Mouse (Mus musculus) intestine, embryonic 15.5 days (tissue): ENCODE results near the gene Ywhah. TPM values are rescaled to one million over a fixed set of nuclear protein-coding genes. Genes with fewer than 3 reads are reported as not detected.

Experiments
- ATAC-seq: fragments of 200-750 bp; cut with Nextera tagmentation; 2 replicates; pipeline ENCODE4 v1.8.0; 2017; ENCODE audit warnings: moderate TSS enrichment, moderate library complexity
- H3K27ac ChIP-seq: fragments of 300-500 bp; sonication (generic); 2 replicates; pipeline ENCODE4 v1.5.1; 2015; ENCODE audit warnings: mild to moderate bottlenecking, inconsistent platforms
- H3K27me3 ChIP-seq: fragments of 300-500 bp; sonication (generic); replicated peaks from 2 replicates; pipeline ENCODE4 v1.6.1; 2015; ENCODE audit warnings: inconsistent platforms
- H3K36me3 ChIP-seq: fragments of 300-500 bp; sonication (generic); 2 replicates; pipeline ENCODE4 v1.6.1; 2015; ENCODE audit warnings: inconsistent platforms
- H3K4me1 ChIP-seq: fragments of 300-500 bp; sonication (generic); replicated peaks from 2 replicates; pipeline ENCODE4 v1.6.1; 2015; ENCODE audit warnings: inconsistent platforms
- H3K4me2 ChIP-seq: fragments of 300-500 bp; sonication (generic); replicated peaks from 2 replicates; pipeline ENCODE4 v1.6.1; 2015; ENCODE audit warnings: mild to moderate bottlenecking, inconsistent platforms
- H3K4me3 ChIP-seq: fragments of 300-500 bp; sonication (generic); replicated peaks from 2 replicates; pipeline ENCODE4 v1.5.1; 2015; ENCODE audit warnings: inconsistent platforms
- H3K9ac ChIP-seq: fragments of 300-500 bp; sonication (generic); 2 replicates; pipeline ENCODE4 v1.6.1; 2015; ENCODE audit warnings: inconsistent platforms
- H3K9me3 ChIP-seq: fragments of 300-500 bp; sonication (generic); 2 replicates; pipeline ENCODE4 v1.6.1; 2016; ENCODE audit warnings: inconsistent platforms
- WGBS: fragments of 180-500 bp; shearing (Covaris S2); methylation state at CpG from one replicate; pipeline ENCODE4 v1.1.7; 2015; 5-methylcytosine and 5-hydroxymethylcytosine counted together
- polyA plus RNA-seq: library from polyadenylated mRNA; unstranded; fragments of >200 nt; fragmentation: Nextera tagmentation; extraction: Ambion mirVana; gene quantifications from 2 replicates; pipeline ENCODE4 v1.2.1, GENCODE M21; 2015

The Ywhah gene
- polyA plus RNA-seq, 1 experiment from 2014 or later = 463 TPM

DNA sequence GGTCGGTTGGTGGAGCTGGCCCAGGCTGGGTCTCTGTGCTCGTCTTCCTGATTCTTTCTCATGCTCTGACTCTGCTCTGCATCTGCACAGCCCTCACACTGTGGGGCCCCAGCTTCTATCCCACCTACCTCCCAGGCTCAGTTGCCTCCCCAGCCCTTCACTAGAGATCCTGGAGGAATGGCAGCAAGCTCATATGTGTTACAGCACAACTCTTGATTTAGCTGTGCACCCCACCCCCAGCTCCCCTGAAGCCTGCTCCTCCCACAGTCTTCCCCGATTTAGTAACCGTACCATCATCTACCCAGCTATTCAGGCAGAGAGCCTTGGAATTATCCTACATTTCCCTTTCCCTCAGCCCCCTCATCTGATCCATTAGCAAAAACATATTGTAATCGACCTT is 17.5 kb upstream of the Ywhah start:
- H3K27me3 ChIP-seq = no peaks in the 10 kb centered on the region
- 66% methylated on average over 5 of the region's 5 CpGs for WGBS
- H3K27ac ChIP-seq = no peak overlapping the region
- H3K9me3 ChIP-seq = no peaks in the 10 kb centered on the region
- no peak for ATAC-seq
- H3K36me3 ChIP-seq = no peaks in the 10 kb centered on the region
- 0 out of 2 replicates have a peak, but pooled peaks cover 2% of the 10 kb centered on the region for H3K4me1 ChIP-seq
- no peak overlapping the region for H3K4me3 ChIP-seq
- H3K4me2 ChIP-seq = no peak overlapping the region
- no peak overlapping the region for H3K9ac ChIP-seq

DNA sequence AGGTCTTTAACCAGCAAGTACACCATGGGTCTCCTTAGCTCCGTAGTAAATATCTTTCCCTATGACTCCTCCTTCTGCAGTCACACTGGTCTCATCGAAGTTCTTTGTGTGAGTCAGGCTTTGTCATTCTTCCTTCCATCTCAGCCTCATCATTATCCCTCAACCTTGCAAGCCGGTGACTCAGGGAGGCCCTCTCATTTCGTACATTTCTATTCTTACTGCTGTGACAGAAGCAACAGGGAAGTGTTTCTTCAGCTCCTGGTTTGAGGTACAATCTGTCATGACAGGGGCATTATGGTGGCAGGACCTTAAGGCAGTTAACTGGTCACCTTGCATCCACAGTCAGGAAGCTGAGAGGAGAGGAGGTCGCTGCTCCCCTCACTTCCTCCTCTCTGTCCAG is 15.8 kb upstream of the Ywhah start:
- Histone ChIP-seq H3K9ac (no peak overlapping the region), H3K4me1 (0 out of 2 replicates have a peak, but pooled peaks cover 2% of the 10 kb centered on the region), H3K9me3 (no peaks in the 10 kb centered on the region), H3K27ac (no peak overlapping the region), H3K27me3 (no peaks in the 10 kb centered on the region), H3K36me3 (no peaks in the 10 kb centered on the region), H3K4me2 (no peak overlapping the region), H3K4me3 (no peak overlapping the region)
- no peak for ATAC-seq
- WGBS = 88% methylated on average over 5 of the region's 5 CpGs

DNA sequence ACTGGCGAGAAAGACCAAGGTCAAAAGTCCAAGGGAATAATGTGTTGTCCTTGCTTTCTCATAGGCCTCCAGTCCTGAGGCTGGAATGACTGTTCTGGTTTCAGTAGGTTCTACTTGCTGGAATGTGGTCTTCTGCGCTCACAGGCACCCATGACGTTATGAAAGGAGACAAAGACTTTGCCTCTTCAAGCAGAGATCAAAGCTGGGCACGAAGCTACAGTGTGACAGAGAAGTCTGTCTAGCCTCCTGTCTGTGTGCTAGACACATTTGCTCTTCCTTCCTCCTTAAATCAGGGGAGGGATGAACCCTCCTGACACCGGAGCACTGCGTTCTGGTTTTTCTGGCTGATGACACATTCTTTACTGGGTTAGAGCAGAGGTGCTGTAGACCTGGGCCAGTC is 15.1 kb upstream of the Ywhah start:
- Histone ChIP-seq H3K9ac (no peak overlapping the region), H3K4me2 (no peak overlapping the region), H3K27me3 (no peaks in the 10 kb centered on the region), H3K27ac (no peak overlapping the region), H3K4me1 (0 out of 2 replicates have a peak, but pooled peaks cover 2% of the 10 kb centered on the region), H3K9me3 (no peaks in the 10 kb centered on the region), H3K4me3 (no peak overlapping the region), H3K36me3 (no peaks in the 10 kb centered on the region)
- 58% methylated on average over 6 of the region's 6 CpGs for WGBS
- ATAC-seq = no peak

DNA sequence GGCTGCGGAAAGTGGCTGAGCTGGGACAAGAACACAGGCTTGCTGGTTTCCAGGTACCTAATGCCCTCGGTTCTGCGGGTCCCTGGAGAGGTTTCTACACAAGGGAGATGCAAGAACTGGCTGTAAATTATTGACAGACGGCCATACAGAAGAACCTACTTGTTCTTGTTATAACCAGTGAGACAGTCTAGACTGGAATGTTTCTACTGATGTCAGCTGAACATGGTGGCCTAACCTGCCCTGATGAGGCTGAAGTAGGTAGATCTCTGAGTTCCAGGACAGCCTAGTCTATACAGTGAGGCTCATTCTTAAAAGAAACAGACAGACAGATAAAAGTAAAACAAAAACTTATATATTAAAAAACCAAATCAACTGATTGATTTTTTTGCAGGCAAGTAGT is 14.5 kb upstream of the Ywhah start:
- H3K27me3 ChIP-seq = no peaks in the 10 kb centered on the region
- WGBS = 65% methylated on average over 4 of the region's 4 CpGs

DNA sequence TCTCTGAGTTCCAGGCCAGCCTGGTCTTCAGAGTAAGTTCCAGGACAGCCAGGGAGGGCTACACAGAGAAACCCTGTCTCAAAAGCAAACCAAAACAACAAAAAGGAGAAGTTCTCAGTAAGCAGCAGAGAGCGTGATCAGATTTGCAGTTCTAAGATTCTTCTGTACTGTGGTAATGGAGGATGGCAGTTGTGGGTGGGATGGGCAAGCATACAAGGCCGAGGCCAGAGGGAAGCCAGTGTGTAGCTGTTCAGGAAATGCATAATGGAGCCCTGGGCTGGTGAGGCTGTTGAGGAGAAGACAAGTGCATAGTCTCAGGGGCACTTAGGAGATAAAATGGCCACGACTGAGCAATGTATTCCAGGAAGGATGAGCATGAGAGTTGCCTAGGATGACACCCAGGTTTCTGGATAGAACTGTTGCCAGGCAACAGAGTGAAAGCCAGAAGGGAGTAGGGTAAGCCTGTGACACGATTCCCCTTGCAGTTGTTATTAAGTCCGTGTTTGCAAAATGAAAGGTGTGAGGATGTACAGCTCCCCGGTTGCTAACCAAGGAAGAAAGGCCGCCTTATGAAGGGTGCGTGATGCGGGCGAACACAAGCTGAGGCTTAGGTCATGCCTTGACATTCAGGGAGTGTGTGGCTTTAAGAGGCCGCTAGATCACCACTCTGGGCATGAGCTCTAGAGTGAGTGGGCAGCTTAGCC is 13.0 kb upstream of the Ywhah start:
- WGBS = 78% methylated on average over 11 of the region's 11 CpGs
- Histone ChIP-seq H3K27ac (no peak overlapping the region), H3K9ac (no peak overlapping the region), H3K36me3 (no peaks in the 10 kb centered on the region), H3K4me1 (0 out of 2 replicates have a peak, but pooled peaks cover 2% of the 10 kb centered on the region), H3K4me3 (no peak overlapping the region), H3K9me3 (no peaks in the 10 kb centered on the region), H3K4me2 (no peak overlapping the region), H3K27me3 (no peaks in the 10 kb centered on the region)
- no peak for ATAC-seq

More for the DNA sequence above, 14.5 kb upstream of the Ywhah start:
- Histone ChIP-seq H3K9me3 (no peaks in the 10 kb centered on the region), H3K36me3 (no peaks in the 10 kb centered on the region), H3K9ac (no peak overlapping the region), H3K4me2 (no peak overlapping the region), H3K4me1 (0 out of 2 replicates have a peak, but pooled peaks cover 2% of the 10 kb centered on the region), H3K4me3 (no peak overlapping the region), H3K27ac (no peak overlapping the region)
- ATAC-seq = peak; percentile 25; the same call in 1 of the 2 replicates

DNA sequence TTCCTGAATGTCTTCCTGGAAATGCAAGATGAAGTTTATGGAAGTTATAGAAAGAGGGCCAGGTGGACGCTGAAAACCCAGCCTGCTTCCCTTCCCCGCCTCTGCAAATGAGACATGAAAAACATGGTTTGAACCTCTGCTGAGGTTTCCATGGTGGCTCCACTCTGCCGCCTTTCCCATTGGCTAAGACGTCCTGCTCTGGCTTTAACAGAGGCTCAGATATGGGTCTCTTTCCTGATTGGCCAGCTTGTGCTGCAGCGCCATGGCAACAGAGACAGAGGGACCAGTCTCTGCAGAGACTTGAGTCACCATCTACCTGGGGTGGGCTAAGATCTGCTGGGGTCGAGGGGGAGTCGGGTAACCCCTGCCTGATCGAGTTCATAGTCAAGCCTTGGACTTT is 11.9 kb upstream of the Ywhah start:
- H3K9me3 ChIP-seq = no peaks in the 10 kb centered on the region
- no peak overlapping the region for H3K4me2 ChIP-seq
- no peaks in the 10 kb centered on the region for H3K27me3 ChIP-seq
- peaks cover 7% of the 10 kb centered on the region; the same call in 1 of the 2 replicates for H3K4me1 ChIP-seq
- no peak overlapping the region for H3K9ac ChIP-seq
- 0 out of 2 replicates have a peak, but pooled peaks have one; percentile 26 for ATAC-seq
- H3K4me3 ChIP-seq = no peak overlapping the region
- H3K27ac ChIP-seq = no peak overlapping the region
- whole genome bisulfite sequencing = 37% methylated on average over 8 of the region's 8 CpGs
- no peaks in the 10 kb centered on the region for H3K36me3 ChIP-seq

DNA sequence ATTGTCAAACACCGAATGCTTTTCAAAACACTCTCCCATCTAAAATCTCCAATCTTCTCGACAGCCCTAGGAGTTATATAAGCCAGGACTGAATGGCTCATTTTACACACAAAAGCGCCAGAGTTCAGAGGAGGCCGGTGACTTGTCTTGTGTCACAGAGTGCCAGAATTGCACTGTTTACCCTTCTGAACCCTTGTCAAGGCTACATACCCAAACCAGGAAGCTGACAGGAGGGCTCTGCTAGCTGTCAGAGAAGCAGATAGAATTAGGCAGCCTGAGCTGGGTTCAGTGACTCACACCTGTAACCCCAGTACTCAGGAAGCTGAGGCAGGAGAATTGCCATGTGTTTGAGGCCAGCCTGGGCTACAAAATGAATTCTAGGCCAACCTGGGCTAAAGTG is 11.2 kb upstream of the Ywhah start:
- no peaks in the 10 kb centered on the region for H3K36me3 ChIP-seq
- H3K27me3 ChIP-seq = no peaks in the 10 kb centered on the region
- no peak overlapping the region for H3K4me2 ChIP-seq
- no peak overlapping the region for H3K4me3 ChIP-seq
- WGBS = 52% methylated on average over 4 of the region's 4 CpGs
- H3K9me3 ChIP-seq = no peaks in the 10 kb centered on the region
- no peak for ATAC-seq
- no peak overlapping the region for H3K9ac ChIP-seq
- peaks cover 7% of the 10 kb centered on the region; the same call in 1 of the 2 replicates for H3K4me1 ChIP-seq
- no peak overlapping the region for H3K27ac ChIP-seq

DNA sequence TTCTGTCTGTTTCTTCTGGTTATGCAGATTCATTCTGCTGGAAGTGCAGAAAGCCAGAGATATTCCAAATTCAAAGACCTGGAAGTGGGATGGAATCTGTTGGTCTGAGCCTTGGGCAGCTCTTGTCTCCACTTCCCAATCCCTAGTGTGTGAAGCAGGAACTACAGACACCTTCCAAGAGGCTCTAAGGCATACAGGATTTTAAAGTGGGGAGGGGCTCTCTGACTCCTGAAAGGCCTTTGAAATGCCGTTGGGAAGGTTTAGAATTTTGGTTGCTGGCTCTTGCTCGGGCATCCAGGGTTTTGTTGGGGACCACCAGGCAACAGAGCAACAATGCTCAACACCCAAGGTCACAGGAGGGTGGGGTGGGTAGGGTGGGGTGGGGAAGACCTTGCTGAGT is 9.3 kb upstream of the Ywhah start:
- H3K4me1 ChIP-seq = peaks cover 5% of the 10 kb centered on the region; the same call in 1 of the 2 replicates
- ATAC-seq = no peak
- no peaks in the 10 kb centered on the region for H3K36me3 ChIP-seq
- no peaks in the 10 kb centered on the region for H3K9me3 ChIP-seq
- H3K4me3 ChIP-seq = no peak overlapping the region
- H3K9ac ChIP-seq = no peak overlapping the region
- no peaks in the 10 kb centered on the region for H3K27me3 ChIP-seq
- 60% methylated on average over 2 of the region's 2 CpGs for WGBS
- no peak overlapping the region for H3K4me2 ChIP-seq
- no peak overlapping the region for H3K27ac ChIP-seq

DNA sequence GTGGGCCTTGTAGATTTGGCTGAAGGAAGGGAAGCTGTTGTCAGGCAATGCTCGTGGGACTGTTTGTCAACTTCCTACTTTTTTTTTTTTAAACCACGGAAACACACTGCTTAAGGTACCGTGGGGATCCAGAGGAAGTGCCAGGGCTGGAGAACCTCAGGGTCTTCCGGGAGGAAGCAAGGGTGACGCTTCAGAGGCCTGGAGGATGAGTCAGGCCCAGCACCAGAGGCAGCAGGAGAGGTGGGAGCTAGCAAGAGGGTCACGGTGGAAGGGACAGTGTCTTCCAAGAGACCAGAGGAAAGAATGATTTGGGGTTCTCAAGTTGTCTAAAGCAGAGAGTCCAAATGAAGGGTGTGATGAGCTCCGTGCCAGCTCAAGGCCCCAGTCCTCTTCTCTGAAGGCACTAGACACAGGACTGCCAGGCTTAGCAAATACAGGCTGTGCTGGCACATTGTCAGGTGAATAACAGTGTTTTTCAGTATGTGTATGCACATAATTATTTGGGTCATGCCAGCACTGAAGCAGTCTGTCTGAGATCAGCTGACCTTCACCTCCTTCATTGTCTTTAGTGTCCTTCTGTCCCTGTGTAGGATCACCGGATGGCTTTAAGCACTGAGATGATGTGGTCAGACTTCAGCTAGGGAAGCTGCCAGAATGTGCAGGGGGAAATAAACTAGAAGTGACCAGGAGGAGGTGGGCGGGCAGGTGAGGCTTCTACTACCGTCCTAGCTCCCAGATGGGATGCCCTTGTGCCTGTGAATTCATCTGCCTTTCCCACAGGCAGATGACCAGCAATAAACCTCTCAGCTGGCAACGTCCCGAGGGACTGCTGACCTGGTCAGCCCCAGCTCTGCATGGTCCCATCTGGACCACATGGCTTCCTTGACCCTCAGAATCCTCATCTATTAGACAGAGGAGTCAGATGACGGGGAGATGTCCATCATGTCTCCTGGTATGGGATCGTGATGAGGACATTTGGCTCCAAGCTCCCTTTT is 8.5 kb upstream of the Ywhah start:
- peaks cover 5% of the 10 kb centered on the region; the same call in 1 of the 2 replicates for H3K4me1 ChIP-seq
- no peak for ATAC-seq
- H3K27ac ChIP-seq = no peak overlapping the region
- H3K4me2 ChIP-seq = no peak overlapping the region
- no peak overlapping the region for H3K9ac ChIP-seq
- no peaks in the 10 kb centered on the region for H3K27me3 ChIP-seq
- no peak overlapping the region for H3K4me3 ChIP-seq
- WGBS = 71% methylated on average over 14 of the region's 14 CpGs
- no peaks in the 10 kb centered on the region for H3K9me3 ChIP-seq
- no peaks in the 10 kb centered on the region for H3K36me3 ChIP-seq

DNA sequence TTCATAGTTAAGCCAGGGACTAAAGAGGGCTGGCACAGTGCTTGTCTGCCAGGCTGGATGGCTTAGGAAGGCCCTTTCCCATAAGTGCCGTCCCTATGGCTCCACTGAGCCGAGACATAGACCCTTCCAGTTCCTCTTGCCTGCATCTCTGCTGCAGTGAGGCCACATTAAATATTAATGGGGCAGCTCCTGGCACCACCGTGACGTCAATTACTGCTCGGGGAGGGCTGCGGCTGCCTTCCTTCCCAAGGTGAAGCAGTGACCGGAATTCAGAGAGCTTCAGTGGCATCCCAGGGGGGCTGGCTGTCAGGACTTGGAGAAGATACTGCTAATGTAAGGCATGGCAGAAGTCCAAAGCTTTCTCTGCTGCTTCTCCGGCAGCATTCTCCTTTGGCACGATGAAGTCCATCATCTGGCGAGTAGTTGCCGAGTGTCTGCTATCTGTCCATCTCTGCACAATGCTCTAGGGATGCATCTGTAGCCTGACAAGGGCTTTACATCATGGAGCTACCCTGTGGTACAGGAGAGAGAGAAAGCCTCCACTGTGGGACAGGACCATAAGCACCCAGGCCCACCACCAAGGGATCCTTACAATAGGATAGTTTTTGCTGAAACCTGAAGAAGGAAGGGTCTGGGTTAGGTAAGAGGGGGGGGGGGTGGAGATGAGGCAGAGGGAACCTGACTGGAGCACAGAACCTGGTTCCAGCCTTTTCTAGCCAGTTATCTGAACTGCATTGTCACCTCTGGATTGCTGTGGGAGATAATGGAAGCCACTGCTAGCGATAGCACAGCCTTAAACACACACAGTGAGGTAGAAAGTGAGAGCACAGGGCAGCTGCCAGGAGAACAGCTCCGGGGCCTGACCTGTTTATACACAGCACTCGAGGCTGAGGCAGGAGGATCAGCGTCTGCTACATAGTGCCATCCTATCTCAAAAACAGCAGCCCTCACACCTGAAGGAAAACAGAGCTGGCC is 7.2 kb upstream of the Ywhah start:
- H3K4me2 ChIP-seq = no peak overlapping the region
- no peaks in the 10 kb centered on the region for H3K27me3 ChIP-seq
- peaks cover 5% of the 10 kb centered on the region; the same call in 1 of the 2 replicates for H3K4me1 ChIP-seq
- no peak for ATAC-seq
- no peaks in the 10 kb centered on the region for H3K9me3 ChIP-seq
- H3K36me3 ChIP-seq = no peaks in the 10 kb centered on the region
- 39% methylated on average over 15 of the region's 15 CpGs for WGBS
- no peak overlapping the region for H3K4me3 ChIP-seq
- H3K27ac ChIP-seq = 0 out of 2 replicates have a peak overlapping the region, but pooled peaks have one; percentile 36
- H3K9ac ChIP-seq = no peak overlapping the region

DNA sequence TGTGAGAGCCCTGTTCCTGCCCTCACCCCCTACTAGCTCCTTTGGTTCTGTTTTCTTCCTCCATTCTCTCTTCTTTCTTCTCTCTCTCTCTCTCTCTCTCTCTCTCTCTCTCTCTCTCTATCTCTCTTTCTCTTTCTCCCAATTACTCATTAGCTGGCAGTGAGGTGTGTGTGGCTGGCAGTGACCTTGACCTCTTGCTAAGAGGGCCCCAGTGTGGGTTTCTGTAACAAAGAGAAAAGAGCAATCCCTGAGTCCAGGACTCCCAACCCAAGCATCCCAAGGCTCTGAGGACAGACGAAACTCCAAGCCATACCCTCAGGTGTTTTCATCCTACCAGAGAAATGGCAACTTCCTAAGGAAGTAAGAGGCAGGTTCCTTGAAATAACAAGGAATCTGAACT is 4.5 kb upstream of the Ywhah start:
- Histone ChIP-seq H3K4me2 (no peak overlapping the region), H3K9ac (no peak overlapping the region), H3K36me3 (no peaks in the 10 kb centered on the region), H3K9me3 (no peaks in the 10 kb centered on the region), H3K27ac (no peak overlapping the region), H3K4me1 (peaks cover 9% of the 10 kb centered on the region; the same call in 1 of the 2 replicates), H3K27me3 (no peaks in the 10 kb centered on the region), H3K4me3 (no peak overlapping the region)
- ATAC-seq = no peak
- WGBS = 73% methylated on average over 1 of the region's 1 CpGs
